Mouse (Mus musculus): ENCODE results near the gene Cdkl4. TPM values are rescaled to one million over a fixed set of nuclear protein-coding genes. Genes with fewer than 3 reads are reported as not detected.

Gene Cdkl4
- polyA plus RNA-seq, 1 experiment, result not detected

- Histone ChIP-seq H3K27ac (ENCODE audit: insufficient read depth, low read depth, low read length) (no peak overlapping the region), H3K36me3 (ENCODE audit: control insufficient read depth, insufficient read depth, low read length) (no peaks in the 10 kb centered on the region), H3K4me3 (ENCODE audit: low read depth, low read length) (no peak overlapping the region), H3K4me1 (ENCODE audit: control insufficient read depth, insufficient read depth, insufficient read length, low read length) (peaks cover 2% of the 10 kb centered on the region; the same call in 1 of the 2 replicates), H3K27me3 (ENCODE audit: control insufficient read depth, insufficient read depth, low read length) (no peaks in the 10 kb centered on the region)
- WGBS, result 91% methylated on average over 12 of the region's 12 CpGs
- TF ChIP-seq POLR2A (IDR thresholded peaks at IDR 0.05; ENCODE audit: low read depth, low read length), result no peak
- no peak for TF ChIP-seq CTCF (IDR thresholded peaks at IDR 0.05; ENCODE audit: extremely low read depth, insufficient read length, insufficient replicate concordance, low read depth, low read length)
These were observed 58.8 kb downstream of the Cdkl4 start for GRCm38 (mm10) chr17:80518811-80519210.

- no peaks in the 10 kb centered on the region for H3K27me3 ChIP-seq (ENCODE audit: control insufficient read depth, insufficient read depth, low read length)
- no peaks in the 10 kb centered on the region for H3K36me3 ChIP-seq (ENCODE audit: control insufficient read depth, insufficient read depth, low read length)
- H3K4me1 ChIP-seq (ENCODE audit: control insufficient read depth, insufficient read depth, insufficient read length, low read length), result peaks cover 2% of the 10 kb centered on the region; the same call in 1 of the 2 replicates
- no peak overlapping the region for H3K4me3 ChIP-seq (ENCODE audit: low read depth, low read length)
- no peak for TF ChIP-seq CTCF (IDR thresholded peaks at IDR 0.05; ENCODE audit: extremely low read depth, insufficient read length, insufficient replicate concordance, low read depth, low read length)
- TF ChIP-seq POLR2A (IDR thresholded peaks at IDR 0.05; ENCODE audit: low read depth, low read length), result no peak
- WGBS, result 65% methylated on average over 9 of the region's 9 CpGs
- H3K27ac ChIP-seq (ENCODE audit: insufficient read depth, low read depth, low read length), result no peak overlapping the region
These were observed 60.4 kb downstream of the Cdkl4 start for GRCm38 (mm10) chr17:80517244-80517643.

GRCm38 (mm10) chr17:80515956-80516355 lies 61.7 kb downstream of the Cdkl4 start:
- H3K27ac ChIP-seq (ENCODE audit: insufficient read depth, low read depth, low read length), result no peak overlapping the region
- H3K4me3 ChIP-seq (ENCODE audit: low read depth, low read length), result no peak overlapping the region
- peaks cover 2% of the 10 kb centered on the region; the same call in 1 of the 2 replicates for H3K4me1 ChIP-seq (ENCODE audit: control insufficient read depth, insufficient read depth, insufficient read length, low read length)
- no peaks in the 10 kb centered on the region for H3K36me3 ChIP-seq (ENCODE audit: control insufficient read depth, insufficient read depth, low read length)
- WGBS, result 72% methylated on average over 9 of the region's 9 CpGs
- TF ChIP-seq CTCF (IDR thresholded peaks at IDR 0.05; ENCODE audit: extremely low read depth, insufficient read length, insufficient replicate concordance, low read depth, low read length) (no peak), POLR2A (IDR thresholded peaks at IDR 0.05; ENCODE audit: low read depth, low read length) (no peak)
- no peaks in the 10 kb centered on the region for H3K27me3 ChIP-seq (ENCODE audit: control insufficient read depth, insufficient read depth, low read length)

GRCm38 (mm10) chr17:80515513-80515912 lies 62.1 kb downstream of the Cdkl4 start:
- Histone ChIP-seq H3K4me1 (ENCODE audit: control insufficient read depth, insufficient read depth, insufficient read length, low read length) (peaks cover 2% of the 10 kb centered on the region; the same call in 1 of the 2 replicates), H3K36me3 (ENCODE audit: control insufficient read depth, insufficient read depth, low read length) (no peaks in the 10 kb centered on the region), H3K27me3 (ENCODE audit: control insufficient read depth, insufficient read depth, low read length) (no peaks in the 10 kb centered on the region), H3K4me3 (ENCODE audit: low read depth, low read length) (no peak overlapping the region), H3K27ac (ENCODE audit: insufficient read depth, low read depth, low read length) (no peak overlapping the region)
- TF ChIP-seq POLR2A (IDR thresholded peaks at IDR 0.05; ENCODE audit: low read depth, low read length) (no peak), CTCF (IDR thresholded peaks at IDR 0.05; ENCODE audit: extremely low read depth, insufficient read length, insufficient replicate concordance, low read depth, low read length) (no peak)
- 86% methylated on average over 7 of the region's 7 CpGs for WGBS

GRCm38 (mm10) chr17:80513766-80514165 lies 63.8 kb downstream of the Cdkl4 start:
- WGBS, result 50% methylated on average over 8 of the region's 8 CpGs
- Histone ChIP-seq H3K4me3 (ENCODE audit: low read depth, low read length) (no peak overlapping the region), H3K4me1 (ENCODE audit: control insufficient read depth, insufficient read depth, insufficient read length, low read length) (peaks cover 5% of the 10 kb centered on the region; the same call in 1 of the 2 replicates), H3K27me3 (ENCODE audit: control insufficient read depth, insufficient read depth, low read length) (no peaks in the 10 kb centered on the region), H3K27ac (ENCODE audit: insufficient read depth, low read depth, low read length) (no peak overlapping the region), H3K36me3 (ENCODE audit: control insufficient read depth, insufficient read depth, low read length) (no peaks in the 10 kb centered on the region)
- TF ChIP-seq POLR2A (IDR thresholded peaks at IDR 0.05; ENCODE audit: low read depth, low read length) (no peak), CTCF (IDR thresholded peaks at IDR 0.05; ENCODE audit: extremely low read depth, insufficient read length, insufficient replicate concordance, low read depth, low read length) (no peak)

GRCm38 (mm10) chr17:80510459-80510855 lies 67.2 kb downstream of the Cdkl4 start:
- 56% methylated on average over 3 of the region's 3 CpGs for WGBS

GRCm38 (mm10) chr17:80509494-80510458 lies 67.8 kb downstream of the Cdkl4 start:
- H3K4me3 ChIP-seq (ENCODE audit: low read depth, low read length), result no peak overlapping the region
- H3K27me3 ChIP-seq (ENCODE audit: control insufficient read depth, insufficient read depth, low read length), result no peaks in the 10 kb centered on the region
- no peaks in the 10 kb centered on the region for H3K36me3 ChIP-seq (ENCODE audit: control insufficient read depth, insufficient read depth, low read length)
- peaks cover 8% of the 10 kb centered on the region for H3K4me1 ChIP-seq (ENCODE audit: control insufficient read depth, insufficient read depth, insufficient read length, low read length)
- TF ChIP-seq CTCF (IDR thresholded peaks at IDR 0.05; ENCODE audit: extremely low read depth, insufficient read length, insufficient replicate concordance, low read depth, low read length), result no peak
- WGBS, result 23% methylated on average over 4 of the region's 4 CpGs
- no peak overlapping the region for H3K27ac ChIP-seq (ENCODE audit: insufficient read depth, low read depth, low read length)

More at GRCm38 (mm10) chr17:80510459-80510855, 67.2 kb downstream of the Cdkl4 start:
- H3K27ac ChIP-seq (ENCODE audit: insufficient read depth, low read depth, low read length), result no peak overlapping the region
- peaks cover 8% of the 10 kb centered on the region for H3K4me1 ChIP-seq (ENCODE audit: control insufficient read depth, insufficient read depth, insufficient read length, low read length)
- TF ChIP-seq POLR2A (IDR thresholded peaks at IDR 0.05; ENCODE audit: low read depth, low read length) (no peak), CTCF (IDR thresholded peaks at IDR 0.05; ENCODE audit: extremely low read depth, insufficient read length, insufficient replicate concordance, low read depth, low read length) (no peak)
- no peaks in the 10 kb centered on the region for H3K27me3 ChIP-seq (ENCODE audit: control insufficient read depth, insufficient read depth, low read length)
- H3K36me3 ChIP-seq (ENCODE audit: control insufficient read depth, insufficient read depth, low read length), result no peaks in the 10 kb centered on the region
- H3K4me3 ChIP-seq (ENCODE audit: low read depth, low read length), result no peak overlapping the region

All from small intestine, adult 2 months (tissue).